Mouse (Mus musculus) liver, embryonic 13.5 days (tissue): ENCODE results near the gene Errfi1. TPM values are rescaled to one million over a fixed set of nuclear protein-coding genes. Genes with fewer than 3 reads are reported as not detected.

Experiments used
- polyA plus RNA-seq: library from polyadenylated mRNA; unstranded; fragments of >200 nt; fragmentation: Nextera tagmentation; extraction: Ambion mirVana; gene quantifications from 2 replicates; pipeline ENCODE4 v1.2.1, GENCODE M21; 2015

Gene Errfi1
- polyA plus RNA-seq, 1 experiment from 2014 or later: 12.8 TPM

Other genes starting within 250 kb of the Errfi1 start
- gene Slc45a1, start 201.7 kb upstream of the Errfi1 start, polyA plus RNA-seq: not detected in 2 replicates
- gene Park7, start 60.5 kb downstream of the Errfi1 start, polyA plus RNA-seq: 302 and 304 TPM in 2 replicates
- gene Tnfrsf9, start 60.6 kb downstream of the Errfi1 start, polyA plus RNA-seq: 0.17 and 0.20 TPM in 2 replicates
- not detected in 2 replicates for gene Uts2, start 143.2 kb downstream of the Errfi1 start, polyA plus RNA-seq
- 2.6 and 2.7 TPM in 2 replicates for gene Per3, start 190.7 kb downstream of the Errfi1 start, polyA plus RNA-seq
- gene Vamp3, start 204.0 kb downstream of the Errfi1 start, polyA plus RNA-seq: 43.1 and 47.5 TPM in 2 replicates
- gene Gm13090, start 235.7 kb downstream of the Errfi1 start, polyA plus RNA-seq: not detected in 2 replicates